Mouse (Mus musculus): ENCODE data around the gene Nupr1. TPM values are rescaled to one million over a fixed set of nuclear protein-coding genes. Genes with fewer than 3 reads are reported as not detected.

The Nupr1 gene
- polyA plus RNA-seq, 1 experiment = 37.6 TPM

DNA sequence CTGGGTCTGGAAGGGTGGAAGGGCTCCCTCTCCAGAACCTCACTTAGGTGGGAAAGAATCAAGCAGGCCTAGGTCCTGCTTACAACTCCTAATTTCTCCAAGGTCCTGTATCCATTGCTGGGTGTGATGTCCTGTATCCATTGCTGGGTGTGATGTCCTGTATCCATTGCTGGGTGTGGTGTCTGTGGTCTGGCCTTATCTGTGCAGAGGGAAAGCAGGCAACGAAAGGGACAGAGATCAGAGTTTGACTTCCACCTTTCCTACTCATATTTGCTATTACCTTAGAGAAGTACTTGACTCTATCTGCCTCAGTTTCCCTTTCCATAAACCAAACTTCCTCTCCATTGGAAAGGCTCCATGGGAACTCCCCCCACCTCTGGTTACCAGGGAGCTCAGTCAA, 7.3 kb downstream of the Nupr1 start:
- H3K4me1 ChIP-seq (ENCODE audit: control insufficient read depth, insufficient read depth, low read length) = peaks cover 4% of the 10 kb centered on the region
- TF ChIP-seq POLR2A (IDR thresholded peaks at IDR 0.05; ENCODE audit: borderline replicate concordance, control insufficient read depth, low read depth, low read length) (no peak), CTCF (IDR thresholded peaks at IDR 0.05; ENCODE audit: control insufficient read depth, insufficient read depth, low read length) (no peak)
- no peak overlapping the region for H3K27ac ChIP-seq (ENCODE audit: control insufficient read depth, insufficient read depth, low read depth, low read length, poor library complexity)
- 34% methylated on average over 1 of the region's 1 CpGs for WGBS
- H3K4me3 ChIP-seq (replicated peaks; ENCODE audit: control insufficient read depth, low read depth, low read length) = no peak overlapping the region

DNA sequence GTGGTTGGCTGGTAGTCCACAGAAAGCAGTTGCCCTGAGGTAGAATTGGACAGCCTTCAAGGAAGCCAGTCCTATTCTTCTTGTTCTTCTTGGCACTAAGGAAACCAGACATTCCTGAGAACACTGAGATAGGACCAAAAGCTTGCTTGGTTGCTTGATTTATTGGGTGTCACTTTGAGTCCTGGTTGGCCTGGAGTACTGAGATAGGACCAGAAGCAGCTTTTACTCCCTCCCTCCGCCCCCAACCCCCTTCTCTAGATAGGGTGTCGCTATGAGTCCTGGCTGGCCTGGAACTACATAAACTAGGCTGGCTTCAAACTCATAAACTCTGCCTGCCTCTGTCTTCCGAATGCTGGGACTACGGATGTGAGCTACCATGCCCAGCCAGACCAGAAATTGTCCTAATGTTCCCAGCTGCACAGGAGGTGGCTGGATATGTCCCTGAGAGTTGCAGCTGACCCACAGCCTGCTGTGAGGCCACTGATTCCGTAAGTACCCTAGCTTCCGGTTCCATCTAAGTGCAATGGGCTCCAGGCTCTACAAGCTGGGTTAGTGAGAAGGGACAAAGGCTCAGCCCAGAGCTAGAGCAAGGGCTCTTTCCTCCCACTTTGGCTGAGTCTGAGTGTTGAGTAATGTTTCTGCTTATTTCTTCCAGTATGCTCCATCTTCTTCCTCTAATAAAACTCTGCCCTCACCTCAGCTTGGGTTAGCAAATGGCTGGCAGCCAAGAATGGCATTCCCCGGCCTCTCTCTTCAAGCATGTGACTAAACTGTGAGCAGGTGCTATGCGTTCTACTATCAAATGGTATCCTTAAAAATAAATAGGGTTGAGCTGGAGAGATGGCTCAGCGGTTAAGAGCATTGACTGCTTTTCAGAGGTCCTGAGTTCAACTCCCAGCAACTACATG, 9.0 kb downstream of the Nupr1 start:
- TF ChIP-seq POLR2A (IDR thresholded peaks at IDR 0.05; ENCODE audit: borderline replicate concordance, control insufficient read depth, low read depth, low read length) (no peak), CTCF (IDR thresholded peaks at IDR 0.05; ENCODE audit: control insufficient read depth, insufficient read depth, low read length) (no peak)
- H3K27ac ChIP-seq (ENCODE audit: control insufficient read depth, insufficient read depth, low read depth, low read length, poor library complexity) = 0 out of 2 replicates have a peak overlapping the region, but pooled peaks have one; percentile 29
- H3K4me3 ChIP-seq (replicated peaks; ENCODE audit: control insufficient read depth, low read depth, low read length) = no peak overlapping the region
- H3K4me1 ChIP-seq (ENCODE audit: control insufficient read depth, insufficient read depth, low read length) = peaks cover 4% of the 10 kb centered on the region
- WGBS = 44% methylated on average over 9 of the region's 9 CpGs

DNA sequence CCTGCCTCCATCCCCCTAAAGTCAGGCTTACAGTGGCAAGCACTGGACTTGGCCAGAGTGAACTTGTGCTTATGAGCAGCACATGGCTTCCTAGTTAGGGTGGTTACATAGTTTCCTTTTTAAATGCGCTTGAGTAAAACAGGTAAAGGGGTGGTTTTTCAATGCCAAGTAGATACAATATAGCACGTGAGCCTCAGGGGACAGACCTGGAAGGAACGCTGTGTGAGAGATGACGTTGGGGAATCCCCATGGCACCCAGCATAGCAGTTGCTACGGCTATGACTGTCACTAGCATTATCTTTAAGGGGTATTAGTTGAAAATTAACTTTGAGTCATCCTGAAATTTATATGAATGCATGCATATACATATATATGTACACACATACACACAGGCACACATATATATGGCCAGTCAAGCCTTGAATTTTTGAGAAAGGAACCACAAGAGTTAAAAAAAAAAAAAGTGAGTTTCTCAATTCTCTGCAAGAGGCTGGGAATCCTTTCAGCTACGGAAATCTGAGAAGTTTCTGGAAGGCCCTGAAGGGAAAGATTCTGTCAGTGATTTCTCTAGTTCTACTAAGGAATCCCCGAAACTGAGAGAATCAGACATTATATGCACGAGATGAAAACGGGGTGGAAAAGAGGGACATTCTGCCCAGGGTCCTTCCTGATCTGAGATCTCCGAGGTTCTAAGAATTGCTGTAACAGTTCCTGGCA, 10.9 kb downstream of the Nupr1 start:
- H3K27ac ChIP-seq (ENCODE audit: control insufficient read depth, insufficient read depth, low read depth, low read length, poor library complexity) = no peak overlapping the region
- TF ChIP-seq CTCF (IDR thresholded peaks at IDR 0.05; ENCODE audit: control insufficient read depth, insufficient read depth, low read length) (no peak), POLR2A (IDR thresholded peaks at IDR 0.05; ENCODE audit: borderline replicate concordance, control insufficient read depth, low read depth, low read length) (no peak)
- H3K4me3 ChIP-seq (replicated peaks; ENCODE audit: control insufficient read depth, low read depth, low read length) = no peak overlapping the region
- peaks cover 4% of the 10 kb centered on the region for H3K4me1 ChIP-seq (ENCODE audit: control insufficient read depth, insufficient read depth, low read length)
- WGBS = 65% methylated on average over 10 of the region's 10 CpGs

DNA sequence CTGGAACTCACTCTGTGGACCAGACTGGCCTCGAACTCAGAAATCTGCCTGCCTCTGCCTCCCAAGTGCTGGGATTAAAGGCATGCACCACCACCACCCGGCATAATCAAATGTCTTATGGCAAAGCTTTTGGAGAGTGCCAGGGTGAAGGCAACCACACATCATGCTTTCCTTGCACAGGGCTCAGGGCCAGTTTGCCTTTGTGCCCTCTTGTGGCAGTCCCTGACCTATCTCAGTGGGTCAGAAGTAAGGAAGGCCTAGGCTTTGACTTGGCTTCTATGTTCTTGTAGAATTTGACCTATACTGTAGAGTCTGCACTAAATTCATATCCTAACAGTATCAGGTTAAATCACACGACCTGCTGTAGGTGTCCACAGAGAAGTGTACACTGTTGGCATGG, 14.0 kb downstream of the Nupr1 start:
- no peak overlapping the region for H3K4me3 ChIP-seq (replicated peaks; ENCODE audit: control insufficient read depth, low read depth, low read length)
- H3K4me1 ChIP-seq (ENCODE audit: control insufficient read depth, insufficient read depth, low read length) = peaks cover 3% of the 10 kb centered on the region
- no peak for TF ChIP-seq POLR2A (IDR thresholded peaks at IDR 0.05; ENCODE audit: borderline replicate concordance, control insufficient read depth, low read depth, low read length)
- peak; percentile 54 for TF ChIP-seq CTCF (IDR thresholded peaks at IDR 0.05; ENCODE audit: control insufficient read depth, insufficient read depth, low read length)
- 62% methylated on average over 3 of the region's 3 CpGs for WGBS
- no peak overlapping the region for H3K27ac ChIP-seq (ENCODE audit: control insufficient read depth, insufficient read depth, low read depth, low read length, poor library complexity)

DNA sequence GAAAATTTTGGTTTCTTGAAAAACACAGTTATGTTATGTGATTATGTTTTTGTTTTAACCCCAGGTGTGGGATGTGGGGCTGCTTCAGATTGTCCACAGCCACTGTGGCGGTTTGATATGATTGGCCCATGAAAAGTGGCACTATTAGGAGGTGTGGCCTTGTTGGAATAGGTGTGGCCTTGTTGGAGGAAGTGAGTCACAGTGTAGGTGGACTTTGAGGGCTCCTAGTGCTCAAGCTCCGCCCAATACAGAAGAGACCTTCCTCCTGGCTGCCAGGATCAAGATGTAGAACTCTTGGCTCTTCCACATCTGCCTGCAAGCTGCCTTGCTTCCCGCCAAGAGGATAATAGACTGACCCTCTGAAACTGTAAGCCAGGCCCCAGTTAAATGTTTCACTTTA, 17.9 kb downstream of the Nupr1 start:
- TF ChIP-seq POLR2A (IDR thresholded peaks at IDR 0.05; ENCODE audit: borderline replicate concordance, control insufficient read depth, low read depth, low read length) (no peak), CTCF (IDR thresholded peaks at IDR 0.05; ENCODE audit: control insufficient read depth, insufficient read depth, low read length) (no peak)
- Histone ChIP-seq H3K4me1 (ENCODE audit: control insufficient read depth, insufficient read depth, low read length) (peaks cover 2% of the 10 kb centered on the region; the same call in 1 of the 2 replicates), H3K4me3 (replicated peaks; ENCODE audit: control insufficient read depth, low read depth, low read length) (no peak overlapping the region), H3K27ac (ENCODE audit: control insufficient read depth, insufficient read depth, low read depth, low read length, poor library complexity) (no peak overlapping the region)
- 77% methylated on average over 3 of the region's 3 CpGs for WGBS

DNA sequence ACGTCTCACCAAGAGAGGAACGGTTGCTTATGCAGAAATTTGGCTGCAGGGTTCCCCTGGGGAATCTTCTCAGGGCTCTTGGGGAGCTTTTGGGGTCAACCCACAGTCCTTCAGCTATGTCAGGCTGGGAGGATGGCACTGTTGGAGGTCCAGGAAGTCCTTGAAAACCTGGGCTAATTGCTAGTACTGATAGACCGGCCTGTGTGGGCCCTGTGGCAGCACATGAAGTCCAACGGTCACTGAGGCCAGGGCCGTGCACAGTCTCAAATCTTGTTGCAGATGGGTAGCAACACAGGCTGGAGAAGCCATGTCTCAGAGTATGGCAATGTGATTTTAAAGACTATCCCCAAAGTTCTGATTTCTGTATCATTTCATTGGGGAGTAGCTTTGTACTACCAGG, 22.9 kb downstream of the Nupr1 start:
- WGBS = 62% methylated on average over 5 of the region's 5 CpGs
- peak overlapping the region; percentile 91; the same call in 1 of the 2 replicates for H3K27ac ChIP-seq (ENCODE audit: control insufficient read depth, insufficient read depth, low read depth, low read length, poor library complexity)
- no peak overlapping the region for H3K4me3 ChIP-seq (replicated peaks; ENCODE audit: control insufficient read depth, low read depth, low read length)
- TF ChIP-seq POLR2A (IDR thresholded peaks at IDR 0.05; ENCODE audit: borderline replicate concordance, control insufficient read depth, low read depth, low read length) = no peak
- no peak for TF ChIP-seq CTCF (IDR thresholded peaks at IDR 0.05; ENCODE audit: control insufficient read depth, insufficient read depth, low read length)
- H3K4me1 ChIP-seq (ENCODE audit: control insufficient read depth, insufficient read depth, low read length) = peaks cover 8% of the 10 kb centered on the region; the same call in 1 of the 2 replicates

DNA sequence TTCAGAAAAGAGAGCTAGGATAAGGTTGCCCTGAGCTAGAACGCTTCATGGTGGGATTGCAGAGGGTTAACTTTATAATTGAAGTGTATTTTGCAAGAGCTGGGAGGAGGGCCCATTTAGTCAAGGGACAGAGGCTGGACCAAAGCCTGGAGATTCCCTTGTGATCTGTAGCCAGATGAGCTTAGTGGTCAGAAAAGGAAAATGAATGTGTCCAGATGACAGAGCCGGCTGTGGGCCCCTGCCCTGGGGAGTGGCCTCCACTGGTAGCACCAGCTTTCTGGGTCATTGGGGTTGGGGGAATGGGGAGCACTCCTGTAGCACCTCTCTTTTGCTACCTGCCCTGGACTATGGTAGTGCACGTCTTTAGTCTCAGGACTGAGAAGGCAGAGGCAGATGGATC, 23.6 kb downstream of the Nupr1 start:
- WGBS = 48% methylated on average over 3 of the region's 3 CpGs
- Histone ChIP-seq H3K4me1 (ENCODE audit: control insufficient read depth, insufficient read depth, low read length) (peaks cover 11% of the 10 kb centered on the region; the same call in 1 of the 2 replicates), H3K27ac (ENCODE audit: control insufficient read depth, insufficient read depth, low read depth, low read length, poor library complexity) (peak overlapping the region; percentile 91), H3K4me3 (replicated peaks; ENCODE audit: control insufficient read depth, low read depth, low read length) (no peak overlapping the region)
- TF ChIP-seq CTCF (IDR thresholded peaks at IDR 0.05; ENCODE audit: control insufficient read depth, insufficient read depth, low read length) (no peak), POLR2A (IDR thresholded peaks at IDR 0.05; ENCODE audit: borderline replicate concordance, control insufficient read depth, low read depth, low read length) (no peak)

DNA sequence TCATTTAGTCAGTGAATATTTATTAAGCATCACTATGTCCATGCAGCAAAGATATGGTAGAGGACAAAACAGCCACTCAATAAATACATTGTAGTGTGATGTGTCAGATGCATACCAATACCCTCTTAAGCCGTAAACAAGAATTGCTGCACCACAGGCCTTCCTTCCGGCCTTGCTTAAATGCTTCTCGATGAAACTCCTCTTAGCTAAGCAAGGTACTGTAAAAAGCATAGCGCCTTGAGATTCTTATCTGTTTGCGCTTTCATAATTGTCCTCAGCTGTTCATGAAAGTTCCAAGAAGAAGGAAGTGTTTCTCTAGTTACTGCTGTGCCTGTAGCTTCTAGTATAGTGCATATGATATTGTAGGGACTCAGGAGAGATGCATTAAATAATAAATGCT, 24.1 kb downstream of the Nupr1 start:
- Histone ChIP-seq H3K4me1 (ENCODE audit: control insufficient read depth, insufficient read depth, low read length) (peaks cover 12% of the 10 kb centered on the region; the same call in 1 of the 2 replicates), H3K27ac (ENCODE audit: control insufficient read depth, insufficient read depth, low read depth, low read length, poor library complexity) (no peak overlapping the region; the same call in 1 of the 2 replicates), H3K4me3 (replicated peaks; ENCODE audit: control insufficient read depth, low read depth, low read length) (no peak overlapping the region)
- TF ChIP-seq CTCF (IDR thresholded peaks at IDR 0.05; ENCODE audit: control insufficient read depth, insufficient read depth, low read length) = no peak
- no peak for TF ChIP-seq POLR2A (IDR thresholded peaks at IDR 0.05; ENCODE audit: borderline replicate concordance, control insufficient read depth, low read depth, low read length)
- 22% methylated on average over 5 of the region's 5 CpGs for WGBS

All from bone marrow, adult 2 months (tissue).